In the genomic region with DNA sequence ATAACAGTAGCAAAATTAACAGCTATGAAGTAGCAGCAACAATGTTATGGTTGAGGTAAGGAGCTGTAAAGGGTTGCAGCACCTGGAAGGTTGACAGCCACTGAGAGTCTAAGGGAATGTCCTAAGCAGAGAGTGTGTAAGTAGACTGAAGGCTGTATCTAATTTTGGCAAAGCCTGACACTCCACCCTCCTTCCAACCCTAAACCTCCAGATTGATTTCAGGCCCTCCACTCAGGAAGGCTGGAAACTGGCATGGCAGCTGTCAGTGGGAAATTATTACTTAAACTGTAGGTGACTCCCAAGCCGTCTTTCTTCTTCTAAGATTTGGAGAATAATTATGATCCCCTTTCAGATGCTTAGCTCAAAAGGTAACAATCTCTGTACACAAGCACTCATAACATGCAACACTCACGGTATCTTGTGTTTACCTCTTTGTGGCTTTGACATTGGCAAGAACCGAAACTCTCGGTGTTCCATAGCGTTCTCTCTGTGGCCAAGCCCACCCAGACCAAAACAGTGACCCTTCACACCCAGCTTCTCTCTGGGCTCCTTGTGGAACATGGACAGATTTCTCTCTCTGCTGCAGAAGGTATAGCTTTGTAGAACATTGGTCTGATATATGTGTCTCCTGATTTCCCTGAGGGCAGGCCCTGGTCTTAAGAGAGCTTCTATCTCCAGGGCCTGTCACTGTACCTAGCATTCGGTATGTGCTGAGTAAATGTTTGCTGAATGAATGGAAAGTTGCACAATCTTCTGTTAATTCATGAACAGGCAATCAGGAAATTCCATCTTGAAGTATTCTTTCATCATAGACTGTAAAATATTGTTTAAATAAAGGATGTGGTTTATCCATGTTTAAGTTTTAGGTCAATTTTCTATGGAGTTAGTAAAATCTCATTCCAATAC, we compare ENCODE assay signal across 19 mouse cellular contexts.
DNase-seq lines count a peak whose midpoint lies in the region; ATAC-seq and TF ChIP-seq lines count a peak whose summit lies in the region.
"Had no signal": no experiment of that assay in that cellular context is flagged by ENCODE, and none has a peak within 500 bp of the region (broad histone marks: within the 10 kb centered on the region; RNA-seq: fewer than 3 reads in every experiment).

No protein-coding gene starts in this region.

- WGBS in kidney, postnatal 0 days, result 86% methylated on average over 6 of the region's 6 CpGs
- WGBS in kidney, embryonic 14.5 days, result 89% methylated on average over 6 of the region's 6 CpGs
- 80% methylated on average over 6 of the region's 6 CpGs for WGBS in intestine, embryonic 16.5 days
- WGBS in embryonic facial prominence, embryonic 10.5 days, result 91% methylated on average over 6 of the region's 6 CpGs

- peak overlapping the region; percentile 58; the same call in 1 of the 2 replicates for H3K27ac ChIP-seq in kidney, postnatal 0 days
- H3K27ac ChIP-seq in kidney, embryonic 14.5 days (ENCODE audit: low read depth, low read length), result no peak overlapping the region
- peak overlapping the region; percentile 81 for H3K27ac ChIP-seq in intestine, embryonic 16.5 days (ENCODE audit: low read length)
- no peak overlapping the region for H3K27ac ChIP-seq in embryonic facial prominence, embryonic 10.5 days (replicated peaks)
- H3K27ac ChIP-seq: hindbrain, embryonic 15.5 days; limb, embryonic 12.5 days; liver, embryonic 14.5 days; midbrain, embryonic 12.5 days had no signal

- ATAC-seq in kidney, postnatal 0 days (replicated peaks; ENCODE audit: low FRiP score, low read depth), result peak; percentile 74; the same call in 1 of the 2 replicates
- ATAC-seq in kidney, embryonic 14.5 days (ENCODE audit: low FRiP score, low TSS enrichment), result no peak
- peak; percentile 96 for ATAC-seq in intestine, embryonic 16.5 days
- ATAC-seq: activated CD4-positive, CD25-positive, alpha-beta regulatory T cell, adult 4 months; forebrain, embryonic 14.5 days had no signal

- H3K9me3 ChIP-seq in kidney, postnatal 0 days (replicated peaks; ENCODE audit: low read length), result no peaks in the 10 kb centered on the region
- no peaks in the 10 kb centered on the region for H3K9me3 ChIP-seq in kidney, embryonic 14.5 days (ENCODE audit: control insufficient read depth, low read length)
- no peaks in the 10 kb centered on the region for H3K9me3 ChIP-seq in intestine, embryonic 16.5 days (ENCODE audit: control insufficient read depth, low read length)
- no peaks in the 10 kb centered on the region for H3K9me3 ChIP-seq in embryonic facial prominence, embryonic 10.5 days
- H3K9me3 ChIP-seq: hindbrain, embryonic 15.5 days; limb, embryonic 12.5 days; midbrain, embryonic 12.5 days had no signal

- no peaks in the 10 kb centered on the region for H3K36me3 ChIP-seq in kidney, postnatal 0 days (ENCODE audit: insufficient read depth, low read length)
- no peaks in the 10 kb centered on the region for H3K36me3 ChIP-seq in kidney, embryonic 14.5 days (ENCODE audit: control insufficient read depth, insufficient read depth, low read length)
- H3K36me3 ChIP-seq in intestine, embryonic 16.5 days (ENCODE audit: control insufficient read depth, insufficient read depth, low read length), result no peaks in the 10 kb centered on the region
- H3K36me3 ChIP-seq in embryonic facial prominence, embryonic 10.5 days (replicated peaks), result no peaks in the 10 kb centered on the region
- H3K36me3 ChIP-seq: hindbrain, embryonic 15.5 days; limb, embryonic 12.5 days; midbrain, embryonic 12.5 days had no signal

- H3K4me1 ChIP-seq in kidney, postnatal 0 days (replicated peaks; ENCODE audit: insufficient read depth, low read length), result no peaks in the 10 kb centered on the region
- no peaks in the 10 kb centered on the region for H3K4me1 ChIP-seq in kidney, embryonic 14.5 days (ENCODE audit: control insufficient read depth, insufficient read depth, low read length)
- 0 out of 2 replicates have a peak, but pooled peaks cover 2% of the 10 kb centered on the region for H3K4me1 ChIP-seq in intestine, embryonic 16.5 days (ENCODE audit: control insufficient read depth, insufficient read depth, low read length)
- H3K4me1 ChIP-seq in embryonic facial prominence, embryonic 10.5 days, result no peaks in the 10 kb centered on the region
- H3K4me1 ChIP-seq: hindbrain, embryonic 15.5 days; limb, embryonic 12.5 days; midbrain, embryonic 12.5 days had no signal

- H3K27me3 ChIP-seq in kidney, postnatal 0 days (ENCODE audit: insufficient read depth, low read length), result no peaks in the 10 kb centered on the region
- H3K27me3 ChIP-seq in kidney, embryonic 14.5 days (ENCODE audit: control insufficient read depth, insufficient read depth, low read length), result no peaks in the 10 kb centered on the region
- H3K27me3 ChIP-seq in intestine, embryonic 16.5 days (replicated peaks; ENCODE audit: control insufficient read depth, insufficient read depth, low read length), result no peaks in the 10 kb centered on the region
- H3K27me3 ChIP-seq in embryonic facial prominence, embryonic 10.5 days (replicated peaks; ENCODE audit: low read depth, poor library complexity, severe bottlenecking), result no peaks in the 10 kb centered on the region
- H3K27me3 ChIP-seq: hindbrain, embryonic 15.5 days; limb, embryonic 12.5 days; midbrain, embryonic 12.5 days had no signal

- no peak overlapping the region for H3K4me3 ChIP-seq in kidney, postnatal 0 days (replicated peaks; ENCODE audit: low read depth, low read length)
- H3K4me3 ChIP-seq in kidney, embryonic 14.5 days (ENCODE audit: low read length), result no peak overlapping the region
- H3K4me3 ChIP-seq in intestine, embryonic 16.5 days (ENCODE audit: low read length), result no peak overlapping the region
- no peak overlapping the region for H3K4me3 ChIP-seq in embryonic facial prominence, embryonic 10.5 days
- H3K4me3 ChIP-seq: hindbrain, embryonic 15.5 days; limb, embryonic 12.5 days; midbrain, embryonic 12.5 days had no signal

- DNase-seq in kidney, postnatal 0 days (ENCODE audit: low spot score), result no peak
- DNase-seq in 3134 (ENCODE audit: extremely low read depth, insufficient read length, low spot score), result peak; percentile 16
- DNase-seq in lung, postnatal 36 days, result peak; percentile 62
- no peak for DNase-seq in thymus, postnatal 14 days
- no peak for DNase-seq in embryonic facial prominence, embryonic 10.5 days (ENCODE audit: low spot score)
- DNase-seq: adrenal gland, postnatal 10 days; cerebellum, adult 18-20 months; cerebellum, postnatal 25 days; embryo, embryonic 11 days; thymus, adult 18-20 months had no signal

- TF ChIP-seq CTCF in kidney, postnatal 0 days (IDR thresholded peaks at IDR 0.05; ENCODE audit: low read depth), result no peak

- H3K4me2 ChIP-seq in kidney, postnatal 0 days (ENCODE audit: low read length), result no peak overlapping the region
- no peak overlapping the region for H3K4me2 ChIP-seq in kidney, embryonic 14.5 days (replicated peaks; ENCODE audit: low read depth, low read length)
- no peak overlapping the region for H3K4me2 ChIP-seq in intestine, embryonic 16.5 days (ENCODE audit: low read depth, low read length)
- H3K4me2 ChIP-seq: heart, embryonic 11.5 days; hindbrain, embryonic 15.5 days; limb, embryonic 12.5 days; midbrain, embryonic 12.5 days had no signal

- no peak overlapping the region for H3K9ac ChIP-seq in kidney, postnatal 0 days (ENCODE audit: low read depth, low read length)
- no peak overlapping the region for H3K9ac ChIP-seq in kidney, embryonic 14.5 days (ENCODE audit: low read depth, low read length)
- no peak overlapping the region for H3K9ac ChIP-seq in intestine, embryonic 16.5 days (ENCODE audit: low read depth, low read length)
- H3K9ac ChIP-seq: hindbrain, embryonic 15.5 days; limb, embryonic 12.5 days; liver, embryonic 14.5 days; midbrain, embryonic 12.5 days had no signal

Comparison
In these comparisons a context has a peak if more than half of its experiments do, and no peak if none do; other contexts are left out.
1. H3K27ac ChIP-seq: peak in kidney, postnatal 0 days (single experiment) and intestine, embryonic 16.5 days (single experiment); none in kidney, embryonic 14.5 days (single experiment) and embryonic facial prominence, embryonic 10.5 days (single experiment).
2. DNase-seq: peak in 3134 (single experiment) and lung, postnatal 36 days (single experiment); none in kidney, postnatal 0 days (single experiment), thymus, postnatal 14 days (single experiment) and embryonic facial prominence, embryonic 10.5 days (single experiment).